Mouse (Mus musculus) thymus, adult 2 months (tissue): ENCODE measurements around the gene Ajuba. TPM values are rescaled to one million over a fixed set of nuclear protein-coding genes. Genes with fewer than 3 reads are reported as not detected.

Source experiments
- DNase-seq: peaks from one replicate; pipeline ENCODE4 v3.0.0; 2021
- H3K27ac ChIP-seq: fragments of 200-500 bp; 2 replicates; pipeline ENCODE4 v1.5.1; 2012; ENCODE audit warnings: low read length, control low read depth; ENCODE audit not compliant: control insufficient read depth, insufficient read depth
- H3K27me3 ChIP-seq: fragments of 200-500 bp; 2 replicates; pipeline ENCODE4 v1.6.1; 2012; ENCODE audit warnings: mild to moderate bottlenecking, low read length, moderate library complexity, mixed read lengths; ENCODE audit not compliant: control insufficient read depth, insufficient read depth
- H3K36me3 ChIP-seq: fragments of 200-500 bp; 2 replicates; pipeline ENCODE4 v1.6.1; 2012; ENCODE audit warnings: mild to moderate bottlenecking, low read length, moderate library complexity; ENCODE audit not compliant: control insufficient read depth, insufficient read depth
- H3K4me1 ChIP-seq: fragments of 200-500 bp; replicated peaks from 2 replicates; pipeline ENCODE4 v1.6.1; 2012; ENCODE audit warnings: low read length; ENCODE audit not compliant: control insufficient read depth, insufficient read depth
- H3K4me3 ChIP-seq: fragments of 200-500 bp; 2 replicates; pipeline ENCODE4 v1.5.1; 2012; ENCODE audit warnings: mild to moderate bottlenecking, low read length, control low read depth, moderate library complexity; ENCODE audit not compliant: control insufficient read depth, insufficient read depth
- CTCF ChIP-seq: fragments of 200-500 bp; IDR thresholded peaks from 2 replicates; pipeline ENCODE4 v1.5.1; 2012; ENCODE audit warnings: mild to moderate bottlenecking, control low read depth, low read length, moderate library complexity, borderline replicate concordance; ENCODE audit not compliant: control insufficient read depth, poor library complexity, insufficient read depth; ENCODE audit errors: extremely low read depth
- POLR2A ChIP-seq: fragments of 200-500 bp; IDR thresholded peaks from 2 replicates; pipeline ENCODE4 v1.6.1; 2012; ENCODE audit warnings: mild to moderate bottlenecking, low read length, control low read depth, moderate library complexity; ENCODE audit not compliant: control insufficient read depth, poor library complexity, insufficient read depth; ENCODE audit errors: extremely low read depth
- WGBS: fragments of 180-500 bp; shearing (Covaris S2); methylation state at CpG from one replicate; pipeline ENCODE4 v1.1.7; 2018; 5-methylcytosine and 5-hydroxymethylcytosine counted together
- polyA plus RNA-seq: library from polyadenylated mRNA; depleted of rRNA; stranded (reverse); fragments of >200 nt; gene quantifications from 2 replicates; pipeline ENCODE4 v1.2.3, GENCODE M21; 2012

The Ajuba gene
- polyA plus RNA-seq, 1 experiment, result 17.6 TPM

GRCm38 (mm10) chr14:54569451-54570392, 7.6 kb downstream of the Ajuba start:
- Histone ChIP-seq H3K4me1 (no peaks in the 10 kb centered on the region), H3K36me3 (no peaks in the 10 kb centered on the region), H3K27ac (no peak overlapping the region), H3K4me3 (no peak overlapping the region), H3K27me3 (no peaks in the 10 kb centered on the region)
- no peak for DNase-seq
- WGBS, result 85% methylated on average over 17 of the region's 17 CpGs
- TF ChIP-seq CTCF (no peak), POLR2A (no peak)

DNA sequence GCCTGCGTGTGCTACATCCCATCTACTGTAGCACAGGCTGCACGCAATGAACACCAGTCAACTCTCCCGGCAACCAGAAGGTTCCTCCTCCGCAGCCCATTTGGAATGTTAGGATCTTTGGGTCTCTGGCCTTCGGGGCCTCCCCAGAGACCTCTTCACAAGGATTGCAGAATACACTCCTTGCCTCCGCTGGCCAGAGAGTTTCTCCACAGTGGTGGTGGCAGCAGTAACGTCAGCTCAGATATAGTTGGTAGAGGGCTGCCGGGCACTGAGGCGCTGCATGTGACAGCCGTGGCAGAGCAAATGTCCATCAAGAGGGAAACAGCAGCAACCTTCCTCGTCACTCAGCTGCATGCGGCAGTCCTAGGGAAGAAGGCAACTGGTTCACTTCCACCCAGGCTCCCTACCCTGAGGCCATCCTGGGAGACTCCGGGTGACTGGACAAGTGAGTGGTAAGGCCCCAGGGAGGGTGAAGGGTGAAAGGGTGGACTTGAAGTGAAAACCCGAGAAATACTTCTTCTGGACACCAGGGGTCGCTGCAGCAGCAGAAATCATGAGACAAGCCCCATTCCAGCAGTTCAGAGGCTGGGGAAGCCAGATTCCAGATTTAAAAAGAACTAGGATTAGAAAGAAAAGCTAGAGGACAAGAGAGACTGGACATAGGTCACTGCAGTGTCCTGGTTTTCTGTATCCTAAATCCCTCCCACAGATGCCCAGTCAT, 8.5 kb downstream of the Ajuba start:
- H3K36me3 ChIP-seq, result no peaks in the 10 kb centered on the region
- WGBS, result 74% methylated on average over 15 of the region's 15 CpGs
- TF ChIP-seq POLR2A (no peak), CTCF (peak; percentile 58; the same call in 1 of the 2 replicates)
- no peak overlapping the region for H3K4me3 ChIP-seq
- no peak overlapping the region for H3K27ac ChIP-seq
- H3K27me3 ChIP-seq, result no peaks in the 10 kb centered on the region
- peak; percentile 68 for DNase-seq
- no peaks in the 10 kb centered on the region for H3K4me1 ChIP-seq

DNA sequence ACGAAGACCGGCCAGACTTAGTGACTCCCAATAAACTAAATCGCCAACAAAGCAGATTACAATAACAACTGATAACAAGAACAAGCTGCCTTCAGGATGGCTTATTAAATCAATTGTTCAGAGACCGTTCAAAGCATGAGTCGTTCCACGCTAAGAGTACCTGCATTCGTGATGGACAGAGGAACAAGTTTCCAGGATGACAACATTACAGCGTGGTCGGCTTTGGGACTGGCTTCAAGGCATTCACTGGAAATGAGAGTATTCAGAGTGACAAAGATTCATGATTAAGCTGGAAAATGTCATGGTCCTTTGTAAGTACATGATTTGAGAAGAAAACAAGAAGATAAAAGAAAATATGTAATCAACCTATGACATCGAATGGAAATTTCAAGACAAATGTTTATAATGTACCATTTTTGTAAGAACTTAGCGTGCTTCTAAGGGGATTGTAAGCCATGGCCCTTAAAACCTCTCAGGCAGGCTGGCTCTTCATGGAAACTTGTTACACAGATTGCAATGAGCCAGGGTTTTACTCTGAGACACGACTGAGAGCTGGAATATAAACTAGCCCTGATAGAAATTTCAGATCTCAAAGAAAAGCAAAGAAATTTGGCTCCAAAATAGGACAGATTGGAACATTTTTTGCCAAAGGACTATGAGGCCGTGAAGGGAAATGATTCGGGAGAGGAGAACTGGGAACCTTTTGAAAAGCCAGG, 16.7 kb downstream of the Ajuba start:
- H3K27me3 ChIP-seq, result no peaks in the 10 kb centered on the region
- H3K36me3 ChIP-seq, result no peaks in the 10 kb centered on the region
- TF ChIP-seq POLR2A, result no peak
- TF ChIP-seq CTCF, result no peak
- 94% methylated on average over 14 of the region's 14 CpGs for WGBS
- H3K4me1 ChIP-seq, result no peaks in the 10 kb centered on the region
- no peak overlapping the region for H3K27ac ChIP-seq
- DNase-seq, result no peak
- H3K4me3 ChIP-seq, result no peak overlapping the region

- Histone ChIP-seq H3K4me1 (peaks cover 5% of the 10 kb centered on the region), H3K27ac (no peak overlapping the region), H3K36me3 (no peaks in the 10 kb centered on the region), H3K4me3 (no peak overlapping the region), H3K27me3 (no peaks in the 10 kb centered on the region)
- no peak for DNase-seq
- no peak for TF ChIP-seq CTCF
- no peak for TF ChIP-seq POLR2A
- WGBS, result 93% methylated on average over 8 of the region's 8 CpGs
Measured at GRCm38 (mm10) chr14:54557330-54557729, 20.0 kb downstream of the Ajuba start.

GRCm38 (mm10) chr14:54553975-54554769, 23.2 kb downstream of the Ajuba start, which contains the start of gene Haus4:
Haus4 (minus strand) TSS chr14:54554616.
- peak within 1 kb of the TSS; percentile 83 for H3K4me3 ChIP-seq
- peaks cover 5% of the 10 kb centered on the region for H3K4me1 ChIP-seq
- TF ChIP-seq POLR2A (peak; percentile 95), CTCF (peak; percentile 53)
- under 1% methylated on average over 76 of the region's 76 CpGs for WGBS
- peak within 1 kb of the TSS; percentile 56 for H3K27ac ChIP-seq
- H3K27me3 ChIP-seq, result no peaks in the 10 kb centered on the region
- H3K36me3 ChIP-seq, result peaks cover 12% of the 10 kb centered on the region
- DNase-seq, result peak; percentile 82

DNA sequence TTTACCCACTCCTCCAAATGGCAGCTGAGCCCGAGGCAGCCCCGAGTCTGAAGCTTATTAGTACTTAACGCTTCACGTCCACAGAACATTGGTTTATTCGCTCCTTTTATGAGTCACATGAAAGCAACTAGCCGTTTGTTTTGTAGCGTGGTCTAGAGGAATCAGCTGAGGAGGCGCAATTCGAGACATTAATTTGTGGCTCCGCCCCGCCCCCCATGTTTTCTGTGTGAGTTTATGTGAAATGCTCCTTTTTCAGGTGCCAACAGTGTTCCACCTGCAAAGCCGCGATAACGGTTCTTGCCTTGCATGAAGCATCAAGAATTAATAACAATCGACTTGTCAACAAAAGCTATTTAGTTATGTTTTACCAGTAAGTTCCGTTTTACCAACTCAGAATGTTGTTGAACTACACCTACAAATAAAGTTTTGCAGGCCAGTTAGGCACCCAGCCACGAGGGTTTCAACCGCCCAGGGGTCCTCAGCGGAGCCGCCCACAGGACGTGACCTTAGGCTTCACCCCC, 23.8 kb downstream of the Ajuba start:
- no peak for DNase-seq
- Histone ChIP-seq H3K4me1 (peaks cover 5% of the 10 kb centered on the region), H3K27ac (peak overlapping the region; percentile 56; the same call in 1 of the 2 replicates), H3K4me3 (peak overlapping the region; percentile 83), H3K27me3 (no peaks in the 10 kb centered on the region), H3K36me3 (peaks cover 19% of the 10 kb centered on the region)
- under 1% methylated on average over 21 of the region's 21 CpGs for WGBS
- no peak for TF ChIP-seq POLR2A
- no peak for TF ChIP-seq CTCF
